Mouse (Mus musculus): ENCODE data around the gene Pax5. TPM values are rescaled to one million over a fixed set of nuclear protein-coding genes. Genes with fewer than 3 reads are reported as not detected.

The Pax5 gene
- total and polyA plus RNA-seq, 3 experiments: not detected

- no peaks in the 10 kb centered on the region for H3K36me3 ChIP-seq (ENCODE audit: control insufficient read depth in 1 of 2, insufficient read depth in 2 of 2, low read length in 2 of 2)
- H3K9ac ChIP-seq (ENCODE audit: control insufficient read depth, low read depth, low read length, poor library complexity, severe bottlenecking): no peak overlapping the region
- no peaks in the 10 kb centered on the region for H3K9me3 ChIP-seq (replicated peaks; ENCODE audit: insufficient read depth, low read length)
- no peak for TF ChIP-seq JUND (IDR thresholded peaks at IDR 0.05; ENCODE audit: low read depth, low read length)
- TF ChIP-seq USF1 (IDR thresholded peaks at IDR 0.05; ENCODE audit: low read depth, low read length): no peak
- TF ChIP-seq UBTF (IDR thresholded peaks at IDR 0.05; ENCODE audit: borderline replicate concordance, insufficient read depth, low read depth, low read length): no peak
- no peak for TF ChIP-seq ZC3H11A (IDR thresholded peaks at IDR 0.05; ENCODE audit: low read depth, low read length)
- TF ChIP-seq E2F4 (IDR thresholded peaks at IDR 0.05; ENCODE audit: borderline replicate concordance, low read depth, low read length): no peak
- TF ChIP-seq GABPA (IDR thresholded peaks at IDR 0.05; ENCODE audit: low read depth, low read length): no peak
- peak in 2 of 3 experiments; percentile 19 to 26; a peak in 4 of 6 replicates for TF ChIP-seq CTCF (IDR thresholded peaks at IDR 0.05 in 2 of 3, conservative IDR thresholded peaks at IDR 0.05 in 1 of 3; ENCODE audit: control insufficient read depth in 1 of 3, insufficient read depth in 1 of 3, low read depth in 2 of 3, low read length in 3 of 3, poor library complexity in 1 of 3, severe bottlenecking in 1 of 3)
- no peak for TF ChIP-seq MAZ (IDR thresholded peaks at IDR 0.05; ENCODE audit: low read depth, low read length)
- no peak for TF ChIP-seq TCF12 (IDR thresholded peaks at IDR 0.05; ENCODE audit: low read depth, low read length)
- no peaks in the 10 kb centered on the region for H3K79me2 ChIP-seq (ENCODE audit: control insufficient read depth, insufficient read depth, low read length, poor library complexity)
- no peaks in the 10 kb centered on the region for H3K27me3 ChIP-seq (ENCODE audit: control insufficient read depth in 1 of 2, insufficient read depth in 2 of 2, low read length in 2 of 2)
- no peaks in the 10 kb centered on the region for H3K4me1 ChIP-seq (ENCODE audit: control insufficient read depth in 1 of 2, insufficient read depth in 2 of 2, low read length in 2 of 2)
- no peak for DNase-seq (ENCODE audit: low read depth, low spot score)
- H3K4me3 ChIP-seq (ENCODE audit: control insufficient read depth in 1 of 2, insufficient read depth in 1 of 2, low read depth in 2 of 2, low read length in 2 of 2): no peak overlapping the region
- H3K27ac ChIP-seq (ENCODE audit: control insufficient read depth, low read depth, low read length): no peak overlapping the region
Measured at GRCm38 (mm10) chr4:44556586-44557281, 153.6 kb downstream of the Pax5 start.

DNA sequence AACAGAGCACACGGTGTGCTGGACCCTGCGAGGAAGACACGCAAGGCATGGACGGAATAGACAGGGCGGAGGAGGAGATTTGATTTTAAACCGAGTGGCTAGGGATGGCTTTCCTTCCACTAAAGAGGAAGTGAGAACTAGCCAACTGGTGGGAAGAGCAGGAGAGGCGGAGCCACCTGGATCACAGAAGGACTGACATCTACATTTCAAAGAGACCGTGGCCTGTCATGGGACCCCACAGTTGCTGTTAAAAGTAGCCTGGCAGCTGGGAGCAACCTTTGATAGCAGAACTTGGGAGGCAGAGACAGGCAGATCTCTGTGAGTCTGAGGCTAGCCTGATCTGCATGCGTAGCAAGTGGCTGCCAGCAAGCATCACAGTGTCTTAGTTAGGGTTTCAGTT is 154.7 kb downstream of the Pax5 start:
- TF ChIP-seq MYB (IDR thresholded peaks at IDR 0.05; ENCODE audit: low read depth, low read length) (no peak), NELFE (IDR thresholded peaks at IDR 0.05; ENCODE audit: low read depth, low read length) (no peak), MAZ (IDR thresholded peaks at IDR 0.05; ENCODE audit: low read depth, low read length) (no peak), RCOR1 (IDR thresholded peaks at IDR 0.05; ENCODE audit: low read depth, low read length) (no peak), ZKSCAN1 (IDR thresholded peaks at IDR 0.05; ENCODE audit: low read depth, low read length) (no peak), NRF1 (IDR thresholded peaks at IDR 0.05; ENCODE audit: insufficient read depth, low read depth, low read length, poor library complexity, severe bottlenecking) (no peak), MAX (IDR thresholded peaks at IDR 0.05; ENCODE audit: low read length) (no peak), JUND (IDR thresholded peaks at IDR 0.05; ENCODE audit: low read depth, low read length) (no peak), POLR2AphosphoS5 (IDR thresholded peaks at IDR 0.05; ENCODE audit: borderline replicate concordance, low read depth, low read length) (no peak), SIN3A (IDR thresholded peaks at IDR 0.05; ENCODE audit: low read length) (no peak), GABPA (IDR thresholded peaks at IDR 0.05; ENCODE audit: low read depth, low read length) (no peak), TAL1 (IDR thresholded peaks at IDR 0.05; ENCODE audit: low read length) (no peak), UBTF (IDR thresholded peaks at IDR 0.05; ENCODE audit: borderline replicate concordance, insufficient read depth, low read depth, low read length) (no peak), RAD21 (IDR thresholded peaks at IDR 0.05; ENCODE audit: low read depth, low read length) (no peak), POLR2A (IDR thresholded peaks at IDR 0.05; ENCODE audit: control insufficient read depth in 1 of 2, insufficient read depth in 1 of 2, low read depth in 1 of 2, low read length in 2 of 2, poor library complexity in 1 of 2) (no peak)
- Histone ChIP-seq H3K4me3 (ENCODE audit: control insufficient read depth in 1 of 2, insufficient read depth in 1 of 2, low read depth in 2 of 2, low read length in 2 of 2) (no peak overlapping the region), H3K36me3 (ENCODE audit: control insufficient read depth in 1 of 2, insufficient read depth in 2 of 2, low read length in 2 of 2) (no peaks in the 10 kb centered on the region), H3K9me3 (replicated peaks; ENCODE audit: insufficient read depth, low read length) (no peaks in the 10 kb centered on the region), H3K27me3 (ENCODE audit: control insufficient read depth in 1 of 2, insufficient read depth in 2 of 2, low read length in 2 of 2) (no peaks in the 10 kb centered on the region), H3K4me1 (ENCODE audit: control insufficient read depth in 1 of 2, insufficient read depth in 2 of 2, low read length in 2 of 2) (no peaks in the 10 kb centered on the region), H3K27ac (ENCODE audit: control insufficient read depth, low read depth, low read length) (no peak overlapping the region), H3K9ac (ENCODE audit: control insufficient read depth, low read depth, low read length, poor library complexity, severe bottlenecking) (no peak overlapping the region), H3K79me2 (ENCODE audit: control insufficient read depth, insufficient read depth, low read length, poor library complexity) (no peaks in the 10 kb centered on the region)
- DNase-seq (ENCODE audit: low read depth, low spot score): no peak

Measured in MEL (cell line).